Mouse (Mus musculus): ENCODE results near the gene Tbcel.

The Tbcel gene

DNA sequence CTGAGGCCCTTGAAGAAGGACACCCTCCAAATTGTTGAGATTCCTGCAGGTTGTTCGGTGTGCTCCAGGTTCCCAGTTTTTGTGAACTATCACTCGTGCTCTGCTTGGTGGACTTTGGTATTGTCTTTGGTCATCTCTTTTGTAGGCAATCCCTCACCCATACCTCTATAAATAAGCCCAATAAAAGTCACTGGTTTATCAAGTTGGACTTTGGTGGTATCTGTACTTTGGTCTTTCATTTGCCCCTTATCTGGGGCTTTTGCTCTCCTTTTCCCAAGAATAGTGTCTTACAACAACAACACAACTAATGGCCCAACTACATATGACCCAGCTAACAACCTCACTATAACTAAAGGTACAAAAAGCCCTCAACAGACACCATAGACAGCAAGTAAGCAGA is 66.4 kb downstream of the Tbcel start:
- DNase-seq (ENCODE audit: low spot score in 2 of 2), result no peak

DNA sequence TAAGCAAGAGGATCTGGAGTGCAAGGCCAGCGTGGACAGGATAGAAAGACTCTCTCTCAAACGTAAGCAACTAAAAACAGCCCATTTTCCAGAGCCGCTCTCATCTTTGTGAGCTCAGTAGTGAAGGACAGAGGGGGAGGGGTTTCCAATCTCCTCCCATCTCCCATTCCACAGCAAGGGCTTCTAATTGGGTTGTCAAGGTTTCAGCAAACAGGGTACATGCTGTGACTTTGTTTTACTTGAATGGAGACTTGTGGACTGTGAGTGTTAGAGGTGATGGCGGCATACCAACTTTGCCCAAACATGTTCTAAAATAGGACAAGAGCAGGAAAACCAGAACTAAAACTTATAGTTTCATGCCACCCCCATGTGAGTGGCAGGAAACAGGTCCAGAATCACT is 68.2 kb downstream of the Tbcel start:
- no peak for DNase-seq (ENCODE audit: low spot score in 2 of 2)

DNA sequence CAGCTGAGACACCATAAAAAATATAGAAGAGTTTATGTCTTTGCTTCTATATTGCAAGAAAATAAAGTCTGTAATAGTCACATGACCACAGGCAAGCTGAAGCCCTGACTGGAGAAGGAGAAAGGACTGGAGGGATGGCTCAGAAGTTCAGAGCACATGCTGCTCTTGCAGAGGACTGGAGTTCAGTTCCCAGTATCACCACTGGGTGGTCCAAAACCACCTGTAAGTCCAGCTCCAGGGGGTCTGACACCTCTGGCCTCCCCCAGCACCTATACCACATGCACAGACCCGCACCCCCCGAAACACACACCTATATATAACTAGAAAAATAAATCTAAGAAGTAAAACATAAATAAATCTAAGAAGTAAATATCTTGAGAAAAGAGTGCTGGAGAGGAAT is 75.5 kb downstream of the Tbcel start:
- no peak for DNase-seq (ENCODE audit: low spot score in 2 of 2)

DNA sequence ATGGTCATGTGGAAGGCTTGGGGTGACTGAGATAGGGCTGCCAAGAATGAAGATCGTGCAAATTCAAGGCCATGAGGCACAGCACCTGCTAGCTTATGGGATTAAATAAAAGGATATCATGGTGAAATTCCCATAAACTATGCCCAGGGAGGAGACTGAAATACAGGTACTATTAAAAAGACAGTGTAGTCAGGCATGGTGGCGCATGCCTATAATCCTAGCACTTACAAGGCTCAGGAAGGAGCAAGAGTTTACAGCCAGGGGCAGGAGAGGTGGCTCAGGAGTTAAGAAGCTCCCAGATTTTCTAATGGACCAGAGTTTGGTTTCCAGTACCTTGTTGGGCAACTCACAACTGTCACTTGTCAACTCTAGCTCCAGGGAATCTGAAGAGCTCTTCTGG is 76.0 kb downstream of the Tbcel start:
- no peak for DNase-seq (ENCODE audit: low spot score in 2 of 2)

DNA sequence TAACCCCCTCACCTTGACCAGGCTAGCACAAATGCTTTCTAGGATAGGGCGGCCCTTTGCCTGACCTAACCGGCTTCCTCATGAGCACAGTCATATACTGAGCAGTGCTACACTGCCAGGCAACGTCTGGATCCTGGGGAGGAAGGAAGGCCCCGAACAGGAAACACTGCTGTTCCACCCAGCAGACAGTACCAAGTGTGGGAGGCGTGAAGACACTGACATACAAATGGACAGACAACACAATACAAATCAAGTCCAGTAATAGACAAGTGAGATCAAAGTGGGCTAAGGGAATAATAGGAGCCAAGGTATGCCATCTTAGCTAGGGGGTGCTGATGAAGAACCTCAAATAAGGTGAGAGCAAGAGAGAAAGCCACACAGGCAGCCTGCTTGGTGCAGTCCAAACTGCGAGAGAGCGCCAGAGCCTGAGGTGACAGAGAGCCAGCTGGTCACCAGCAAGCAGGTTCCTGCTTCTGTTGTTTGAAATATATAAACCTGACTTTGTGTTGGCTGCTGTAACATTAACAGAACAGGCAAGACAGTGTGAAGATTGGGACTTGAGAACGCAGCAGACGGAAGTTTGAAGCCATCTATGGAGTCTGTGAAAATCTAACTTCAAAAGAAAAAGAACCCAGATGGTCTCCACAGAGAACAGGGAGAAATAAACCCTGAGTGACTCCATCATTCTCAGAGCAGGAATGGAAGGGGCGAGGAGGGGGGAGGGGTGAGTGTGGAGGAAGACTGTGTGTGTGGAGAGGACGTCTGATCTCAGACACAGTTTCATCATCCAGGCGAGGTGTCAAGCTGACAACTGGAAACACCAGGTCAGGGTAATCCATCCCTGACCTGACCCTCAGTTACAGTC is 79.3 kb downstream of the Tbcel start:
- DNase-seq (ENCODE audit: low spot score in 2 of 2), result no peak

- DNase-seq (ENCODE audit: low spot score in 2 of 2), result no peak
These were observed 80.8 kb downstream of the Tbcel start for GRCm38 (mm10) chr9:42426661-42427358.

- no peak for DNase-seq (ENCODE audit: low spot score in 2 of 2)
These were observed 84.0 kb downstream of the Tbcel start for GRCm38 (mm10) chr9:42423649-42424048.

DNA sequence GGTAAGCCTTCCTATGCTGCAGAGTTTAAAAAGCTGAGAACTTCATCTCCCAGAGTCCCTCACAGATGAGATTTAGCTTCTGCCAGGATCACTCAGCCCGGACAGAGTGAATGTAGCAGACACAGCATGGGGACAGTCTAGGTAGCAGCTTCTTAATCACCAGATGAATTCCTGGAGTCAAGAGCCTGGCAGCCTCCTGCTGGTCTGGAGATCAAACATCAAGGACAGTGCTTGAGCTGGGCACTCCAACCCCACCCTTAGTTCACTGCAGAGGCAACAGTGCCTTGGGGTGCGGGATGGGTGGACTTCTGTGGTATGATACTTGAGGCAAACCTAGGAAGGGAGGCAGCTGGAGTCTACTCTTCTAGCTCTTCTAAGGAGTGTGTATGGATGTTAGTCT is 87.9 kb downstream of the Tbcel start:
- DNase-seq (ENCODE audit: low spot score in 2 of 2), result no peak

- no peak for DNase-seq (ENCODE audit: low spot score in 2 of 2)
These were observed 88.8 kb downstream of the Tbcel start for GRCm38 (mm10) chr9:42418786-42419185.

- no peak for DNase-seq (ENCODE audit: low spot score in 2 of 2)
These were observed 90.2 kb downstream of the Tbcel start for GRCm38 (mm10) chr9:42417352-42417952.

- no peak for DNase-seq (ENCODE audit: low spot score in 2 of 2)
These were observed 92.4 kb downstream of the Tbcel start for GRCm38 (mm10) chr9:42415184-42415583.

- no peak for DNase-seq (ENCODE audit: low spot score in 2 of 2)
These were observed 94.3 kb downstream of the Tbcel start for GRCm38 (mm10) chr9:42413345-42413744.

- DNase-seq (ENCODE audit: low spot score in 2 of 2), result no peak
These were observed 96.3 kb downstream of the Tbcel start for GRCm38 (mm10) chr9:42411296-42411695.

DNA sequence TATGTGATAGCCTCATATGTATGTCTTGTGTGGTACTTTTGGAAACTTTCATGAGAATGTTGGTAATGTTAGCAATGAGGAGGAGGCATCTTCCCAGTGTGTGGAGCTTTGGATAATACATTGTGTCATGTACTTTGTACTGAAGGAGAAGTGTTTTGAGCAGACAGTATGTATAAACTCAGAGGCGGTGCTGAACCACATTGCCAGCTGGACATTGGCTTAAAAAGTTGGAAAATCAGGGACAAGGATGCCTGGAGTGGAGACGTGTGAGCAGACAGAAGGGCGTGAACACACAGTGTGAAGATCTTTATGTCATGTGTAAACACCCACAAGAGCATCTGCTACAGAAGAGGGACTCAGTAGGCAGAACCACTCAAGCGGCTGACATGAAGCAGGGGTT is 101.9 kb downstream of the Tbcel start:
- DNase-seq (ENCODE audit: low spot score in 2 of 2), result no peak

DNA sequence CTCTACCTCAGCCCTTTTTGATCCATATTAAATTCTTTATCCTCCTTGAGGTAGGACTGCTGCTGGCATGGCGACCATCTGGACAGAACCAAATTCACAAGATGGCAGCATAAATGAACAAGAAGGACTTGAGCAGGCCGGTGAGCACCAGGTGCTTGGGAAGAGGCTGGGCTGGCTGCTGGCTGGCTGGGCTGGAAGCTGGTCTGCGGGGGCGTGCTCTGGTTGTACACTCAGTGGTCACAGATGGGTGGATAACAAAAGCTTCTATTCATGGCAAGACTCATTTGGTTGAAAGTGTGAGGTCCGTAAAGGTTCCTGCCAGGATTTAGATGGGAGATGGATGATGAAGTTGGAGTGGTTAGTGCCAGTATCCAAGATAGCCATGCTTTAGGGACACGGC is 106.1 kb downstream of the Tbcel start:
- DNase-seq (ENCODE audit: low spot score in 2 of 2), result no peak

GRCm38 (mm10) chr9:42399829-42400228 is 107.8 kb downstream of the Tbcel start, which contains the start of gene Tecta:
TSS of gene Tecta (minus strand) at chr9:42399929.
- DNase-seq (ENCODE audit: low spot score in 2 of 2), result no peak

DNA sequence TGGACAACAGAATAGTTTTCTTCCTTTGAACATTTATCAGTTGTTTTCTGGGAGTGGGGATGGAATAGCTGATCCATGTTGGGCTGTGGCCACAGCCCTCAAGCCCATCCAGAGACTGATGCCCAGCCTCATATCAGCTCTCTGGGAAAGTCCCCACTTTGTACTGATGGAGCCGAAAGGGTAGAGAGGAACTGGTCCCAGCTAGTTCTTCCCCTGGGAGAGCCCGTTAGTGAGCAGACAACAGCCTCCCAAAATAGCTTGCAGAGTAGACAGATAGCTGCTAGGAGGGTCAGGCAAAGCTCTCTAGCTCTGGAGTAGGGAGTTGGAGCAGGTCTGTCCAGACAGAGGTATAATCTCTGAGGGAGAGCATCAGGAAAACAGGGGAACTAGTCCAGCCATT is 111.5 kb downstream of the Tbcel start:
- no peak for DNase-seq (ENCODE audit: low spot score in 2 of 2)

- DNase-seq (ENCODE audit: low spot score in 2 of 2), result no peak
These were observed 112.7 kb downstream of the Tbcel start for GRCm38 (mm10) chr9:42394903-42395302.

DNA sequence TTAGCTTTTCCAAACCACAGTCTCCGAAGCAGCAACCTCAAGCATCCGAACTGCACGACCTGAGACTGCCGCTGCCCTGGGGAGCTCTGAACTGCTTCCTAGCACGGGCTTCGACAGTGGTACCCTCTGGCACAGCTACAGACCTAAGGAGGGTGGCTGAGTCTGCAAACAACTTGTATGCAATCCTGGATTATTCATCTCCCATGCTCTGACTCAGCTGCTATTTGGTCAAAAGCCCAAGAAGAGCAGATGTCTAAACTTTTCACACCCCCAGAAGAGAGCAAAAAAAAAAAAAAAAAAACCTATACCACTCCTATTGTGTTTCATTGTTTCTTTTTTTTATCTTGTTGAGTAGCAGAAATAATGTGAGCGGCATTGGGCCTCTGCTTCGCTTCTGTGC is 113.3 kb downstream of the Tbcel start:
- no peak for DNase-seq (ENCODE audit: low spot score in 2 of 2)

GRCm38 (mm10) chr9:42392927-42393326 is 114.7 kb downstream of the Tbcel start:
- DNase-seq (ENCODE audit: low spot score in 2 of 2), result no peak

DNA sequence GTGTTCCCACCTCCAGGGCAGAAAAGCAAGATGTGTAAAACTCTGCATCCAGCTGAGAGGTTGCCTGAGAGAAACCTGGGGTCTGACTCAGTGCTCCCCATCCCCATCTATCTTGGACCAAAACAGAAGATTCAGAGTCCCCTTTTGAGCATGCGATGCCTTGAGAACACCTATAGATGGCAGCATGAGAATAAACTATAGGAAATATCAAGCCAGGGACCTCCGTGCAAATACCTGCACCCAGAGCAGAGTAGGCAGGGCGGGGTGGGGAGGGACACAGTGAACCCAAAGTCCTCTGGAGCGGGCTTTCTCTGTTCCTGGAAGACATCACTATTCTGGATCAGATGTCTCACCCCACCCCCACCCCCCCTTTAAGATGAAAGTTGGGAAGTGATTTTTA is 119.1 kb downstream of the Tbcel start:
- no peak for DNase-seq (ENCODE audit: low spot score in 2 of 2)

DNA sequence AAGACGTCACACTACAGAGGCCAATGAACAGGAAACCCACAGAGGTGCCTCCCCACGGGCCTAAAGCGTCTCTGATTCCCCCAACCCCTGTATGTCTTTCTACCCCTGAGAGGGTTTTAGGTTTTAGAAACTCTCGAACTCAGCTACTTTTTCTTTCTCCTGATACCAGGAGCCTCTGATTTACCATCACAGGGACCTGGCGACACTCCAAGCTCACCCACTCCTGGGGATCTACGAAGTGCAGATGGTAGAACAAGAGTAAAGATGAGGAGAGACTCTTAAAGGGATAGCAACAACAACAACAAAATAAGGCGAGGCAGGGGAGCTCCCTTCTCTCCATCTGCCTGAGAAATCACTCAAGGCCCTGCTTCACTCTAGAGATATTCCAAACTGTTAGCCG is 120.6 kb downstream of the Tbcel start:
- no peak for DNase-seq (ENCODE audit: low spot score in 2 of 2)

- no peak for DNase-seq (ENCODE audit: low spot score in 2 of 2)
These were observed 122.0 kb downstream of the Tbcel start for GRCm38 (mm10) chr9:42385656-42386055.
